Mouse (Mus musculus): ENCODE measurements around the gene Mfsd2a. TPM values are rescaled to one million over a fixed set of nuclear protein-coding genes. Genes with fewer than 3 reads are reported as not detected.

Gene Mfsd2a
- total and polyA plus RNA-seq, 2 experiments from 2014 or later: 30.3 to 57.7 TPM

GRCm38 (mm10) chr4:122955412-122956136 is 5.4 kb downstream of the Mfsd2a start:
- H3K9ac ChIP-seq (replicated peaks; ENCODE audit: low read length, poor library complexity, severe bottlenecking): peak overlapping the region; percentile 56
- ATAC-seq (ENCODE audit: low FRiP score) (peak; percentile 90), DNase-seq (ENCODE audit: low spot score) (peak; percentile 90)
- H3K4me1 ChIP-seq (ENCODE audit: insufficient read depth, low read length): peaks cover 12% of the 10 kb centered on the region; the same call in 1 of the 2 replicates
- no peaks in the 10 kb centered on the region for H3K9me3 ChIP-seq (ENCODE audit: low read length)
- peak overlapping the region; percentile 32; the same call in 1 of the 2 replicates for H3K27ac ChIP-seq (ENCODE audit: low read depth, low read length)
- 0 out of 2 replicates have a peak, but pooled peaks cover under 1% of the 10 kb centered on the region for H3K36me3 ChIP-seq (ENCODE audit: insufficient read depth, low read length)
- peak overlapping the region; percentile 51 for H3K4me2 ChIP-seq (ENCODE audit: low read depth, low read length, poor library complexity, severe bottlenecking)
- TF ChIP-seq CTCF (IDR thresholded peaks at IDR 0.05): no peak
- H3K4me3 ChIP-seq (ENCODE audit: low read depth, low read length): peak overlapping the region; percentile 29
- no peaks in the 10 kb centered on the region for H3K27me3 ChIP-seq (ENCODE audit: insufficient read depth, low read length)
- WGBS: 5% methylated on average over 17 of the region's 17 CpGs

GRCm38 (mm10) chr4:122954680-122955411 is 6.1 kb downstream of the Mfsd2a start:
- DNase-seq (ENCODE audit: low spot score) (no peak), ATAC-seq (ENCODE audit: low FRiP score) (peak; percentile 21)
- H3K4me3 ChIP-seq (ENCODE audit: low read depth, low read length): peak overlapping the region; percentile 29
- H3K9ac ChIP-seq (replicated peaks; ENCODE audit: low read length, poor library complexity, severe bottlenecking): peak overlapping the region; percentile 56; the same call in 1 of the 2 replicates
- H3K9me3 ChIP-seq (ENCODE audit: low read length): no peaks in the 10 kb centered on the region
- peak overlapping the region; percentile 32; the same call in 1 of the 2 replicates for H3K27ac ChIP-seq (ENCODE audit: low read depth, low read length)
- no peak for TF ChIP-seq CTCF (IDR thresholded peaks at IDR 0.05)
- H3K36me3 ChIP-seq (ENCODE audit: insufficient read depth, low read length): 0 out of 2 replicates have a peak, but pooled peaks cover 3% of the 10 kb centered on the region
- WGBS: 66% methylated on average over 5 of the region's 5 CpGs
- peak overlapping the region; percentile 51 for H3K4me2 ChIP-seq (ENCODE audit: low read depth, low read length, poor library complexity, severe bottlenecking)
- H3K27me3 ChIP-seq (ENCODE audit: insufficient read depth, low read length): no peaks in the 10 kb centered on the region
- peaks cover 10% of the 10 kb centered on the region; the same call in 1 of the 2 replicates for H3K4me1 ChIP-seq (ENCODE audit: insufficient read depth, low read length)

- Histone ChIP-seq H3K27me3 (ENCODE audit: insufficient read depth, low read length) (no peaks in the 10 kb centered on the region), H3K36me3 (ENCODE audit: insufficient read depth, low read length) (peaks cover 3% of the 10 kb centered on the region; the same call in 1 of the 2 replicates), H3K27ac (ENCODE audit: low read depth, low read length) (no peak overlapping the region), H3K4me2 (ENCODE audit: low read depth, low read length, poor library complexity, severe bottlenecking) (no peak overlapping the region), H3K4me3 (ENCODE audit: low read depth, low read length) (no peak overlapping the region), H3K9ac (replicated peaks; ENCODE audit: low read length, poor library complexity, severe bottlenecking) (no peak overlapping the region), H3K4me1 (ENCODE audit: insufficient read depth, low read length) (no peaks in the 10 kb centered on the region), H3K9me3 (ENCODE audit: low read length) (no peaks in the 10 kb centered on the region)
- no peak for TF ChIP-seq CTCF (IDR thresholded peaks at IDR 0.05)
- no peak for DNase-seq (ENCODE audit: low spot score)
- 93% methylated on average over 8 of the region's 8 CpGs for WGBS
- ATAC-seq (ENCODE audit: low FRiP score): no peak
Measured at GRCm38 (mm10) chr4:122949096-122949495, 11.9 kb downstream of the Mfsd2a start.

GRCm38 (mm10) chr4:122947223-122947622 is 13.8 kb downstream of the Mfsd2a start:
- peaks cover 3% of the 10 kb centered on the region; the same call in 1 of the 2 replicates for H3K36me3 ChIP-seq (ENCODE audit: insufficient read depth, low read length)
- DNase-seq (ENCODE audit: low spot score) (no peak), ATAC-seq (ENCODE audit: low FRiP score) (no peak)
- no peak overlapping the region for H3K27ac ChIP-seq (ENCODE audit: low read depth, low read length)
- 87% methylated on average over 3 of the region's 3 CpGs for WGBS
- no peaks in the 10 kb centered on the region for H3K27me3 ChIP-seq (ENCODE audit: insufficient read depth, low read length)
- no peak for TF ChIP-seq CTCF (IDR thresholded peaks at IDR 0.05)
- H3K9me3 ChIP-seq (ENCODE audit: low read length): no peaks in the 10 kb centered on the region
- no peaks in the 10 kb centered on the region for H3K4me1 ChIP-seq (ENCODE audit: insufficient read depth, low read length)
- H3K9ac ChIP-seq (replicated peaks; ENCODE audit: low read length, poor library complexity, severe bottlenecking): no peak overlapping the region
- H3K4me3 ChIP-seq (ENCODE audit: low read depth, low read length): no peak overlapping the region
- H3K4me2 ChIP-seq (ENCODE audit: low read depth, low read length, poor library complexity, severe bottlenecking): no peak overlapping the region

GRCm38 (mm10) chr4:122944408-122944807 is 16.6 kb downstream of the Mfsd2a start:
- Histone ChIP-seq H3K4me2 (ENCODE audit: low read depth, low read length, poor library complexity, severe bottlenecking) (no peak overlapping the region), H3K36me3 (ENCODE audit: insufficient read depth, low read length) (no peaks in the 10 kb centered on the region; the same call in 1 of the 2 replicates), H3K9me3 (ENCODE audit: low read length) (no peaks in the 10 kb centered on the region), H3K4me3 (ENCODE audit: low read depth, low read length) (no peak overlapping the region), H3K27ac (ENCODE audit: low read depth, low read length) (no peak overlapping the region), H3K27me3 (ENCODE audit: insufficient read depth, low read length) (no peaks in the 10 kb centered on the region), H3K9ac (replicated peaks; ENCODE audit: low read length, poor library complexity, severe bottlenecking) (no peak overlapping the region), H3K4me1 (ENCODE audit: insufficient read depth, low read length) (no peaks in the 10 kb centered on the region)
- TF ChIP-seq CTCF (IDR thresholded peaks at IDR 0.05): peak; percentile 78
- peak; percentile 51 for DNase-seq (ENCODE audit: low spot score)
- ATAC-seq (ENCODE audit: low FRiP score): 0 out of 2 replicates have a peak, but pooled peaks have one; percentile 10
- 26% methylated on average over 4 of the region's 4 CpGs for WGBS

All from midbrain, postnatal 0 days (tissue).